Comparison of ENCODE assay signal across 8 mouse cellular contexts in the genomic region with DNA sequence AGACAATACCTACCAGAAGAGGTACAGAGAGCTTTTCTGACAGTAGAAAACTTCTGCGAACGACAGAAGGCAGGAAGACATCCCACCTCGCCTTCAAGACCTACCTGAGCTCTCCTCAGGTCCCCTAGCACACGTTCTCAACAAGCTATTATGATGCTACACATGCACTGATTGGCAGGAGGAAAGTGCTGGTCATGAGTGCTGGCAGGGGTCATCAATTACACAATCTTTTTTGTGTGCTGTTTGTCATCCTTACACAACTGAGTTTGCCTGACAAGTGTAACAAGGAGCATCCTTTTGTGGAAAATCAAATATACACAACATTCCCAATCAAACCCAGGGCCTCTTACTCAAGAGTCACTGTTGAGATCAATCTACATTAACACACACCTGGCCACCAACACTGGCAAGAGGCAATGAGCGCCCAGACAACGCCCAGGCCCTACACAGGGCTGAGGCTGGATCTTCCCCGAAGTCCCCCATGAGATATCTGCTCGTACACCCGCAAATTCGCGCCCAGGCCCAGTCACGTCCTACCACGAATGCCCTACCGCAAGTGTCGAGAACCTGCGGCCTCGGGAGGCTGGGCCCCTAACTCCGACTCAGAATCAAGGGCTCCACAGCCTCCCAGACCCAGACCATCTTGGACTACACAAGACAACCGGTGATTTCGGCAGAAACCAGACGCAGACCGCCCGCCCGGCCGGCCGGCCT. TPM values are rescaled to one million over a fixed set of nuclear protein-coding genes. Genes with fewer than 3 reads are reported as not detected.
DNase-seq lines count a peak whose midpoint lies in the region; ATAC-seq and TF ChIP-seq lines count a peak whose summit lies in the region.

No protein-coding gene starts in this region.

- no peak for DNase-seq in left cerebral cortex, adult 2 months (ENCODE audit: extremely low spot score in 1 of 2, low spot score in 2 of 2)
- no peak for DNase-seq in left cerebral cortex, adult 11 months (ENCODE audit: low spot score)
- no peak for DNase-seq in embryo, embryonic 10 days (ENCODE audit: low spot score)
- no peak for DNase-seq in right cerebral cortex, postnatal 36 days (ENCODE audit: low spot score in 2 of 2)
- DNase-seq in urinary bladder, postnatal 36 days (ENCODE audit: low spot score in 2 of 2): no peak

- no peaks in the 10 kb centered on the region for H3K36me3 ChIP-seq in hindbrain, embryonic 12.5 days
- peaks cover 6% of the 10 kb centered on the region for H3K36me3 ChIP-seq in megakaryocyte, embryonic 14.5 days (replicated peaks; ENCODE audit: low read length)

- TF ChIP-seq POLR2A in bone marrow macrophage, adult 2 months (IDR thresholded peaks at IDR 0.05; ENCODE audit: borderline replicate concordance, low read depth, low read length): no peak

- no peaks in the 10 kb centered on the region for H3K27me3 ChIP-seq in hindbrain, embryonic 12.5 days
- no peaks in the 10 kb centered on the region for H3K27me3 ChIP-seq in megakaryocyte, embryonic 14.5 days (replicated peaks)

- 7% methylated on average over 24 of the region's 26 CpGs for WGBS in hindbrain, embryonic 12.5 days

- no peak for TF ChIP-seq CTCF in left cerebral cortex, adult 2 months (IDR thresholded peaks at IDR 0.05)
- TF ChIP-seq CTCF in bone marrow macrophage, adult 2 months (IDR thresholded peaks at IDR 0.05; ENCODE audit: low read depth, low read length): no peak

- H3K4me3 ChIP-seq in left cerebral cortex, adult 2 months: peak overlapping the region; percentile 82
- peak overlapping the region; percentile 88 for H3K4me3 ChIP-seq in bone marrow macrophage, adult 2 months (ENCODE audit: insufficient read depth, low read length)
- H3K4me3 ChIP-seq in hindbrain, embryonic 12.5 days: peak overlapping the region; percentile 74
- H3K4me3 ChIP-seq in megakaryocyte, embryonic 14.5 days (replicated peaks): peak overlapping the region; percentile 96

- H3K4me1 ChIP-seq in bone marrow macrophage, adult 2 months (ENCODE audit: control insufficient read depth, insufficient read depth, low read length): peaks cover 62% of the 10 kb centered on the region
- H3K4me1 ChIP-seq in hindbrain, embryonic 12.5 days: peaks cover 31% of the 10 kb centered on the region
- peaks cover 91% of the 10 kb centered on the region for H3K4me1 ChIP-seq in megakaryocyte, embryonic 14.5 days

- peak; percentile 30 for ATAC-seq in hindbrain, embryonic 12.5 days (ENCODE audit: low FRiP score)

- intact Hi-C loops in left cerebral cortex, adult 2 months (cut with DNase I): no loop called here

- H3K9ac ChIP-seq in hindbrain, embryonic 12.5 days: peak overlapping the region; percentile 97

- H3K4me2 ChIP-seq in hindbrain, embryonic 12.5 days (replicated peaks): peak overlapping the region; percentile 95

- H3K9me3 ChIP-seq in hindbrain, embryonic 12.5 days (replicated peaks): no peaks in the 10 kb centered on the region
- H3K9me3 ChIP-seq in megakaryocyte, embryonic 14.5 days: no peaks in the 10 kb centered on the region

- H3K27ac ChIP-seq in left cerebral cortex, adult 2 months: peak overlapping the region; percentile 98
- H3K27ac ChIP-seq in bone marrow macrophage, adult 2 months (ENCODE audit: insufficient read depth, low read depth, low read length): peak overlapping the region; percentile 90
- peak overlapping the region; percentile 96 for H3K27ac ChIP-seq in hindbrain, embryonic 12.5 days

RNA-seq across cellular contexts. Expression of gene Dido1, which starts 8.6 kb away (rescaled TPM):
- total RNA-seq in left cerebral cortex, adult 2 months (2021): 10 to 100 TPM; 59.5 to 60.2 TPM
- 30.2 and 32.9 TPM in 2 replicates for polyA plus RNA-seq in bone marrow macrophage, adult 2 months (2012; ENCODE audit: insufficient read depth, insufficient read length, missing spikeins)
- polyA plus RNA-seq in hindbrain, embryonic 12.5 days (2016; fragmentation: Nextera tagmentation; extraction: Ambion mirVana): 37.2 and 42.1 TPM in 2 replicates
- 3.4 and 8.4 TPM in 2 replicates for polyA plus RNA-seq in megakaryocyte, embryonic 14.5 days (2012; ENCODE audit: insufficient read depth, low replicate concordance)

RNA-seq across cellular contexts. Expression of gene Gid8, which starts 8.7 kb away (rescaled TPM):
- 10 to 100 TPM; 62.9 to 65.5 TPM for total RNA-seq in left cerebral cortex, adult 2 months (2021)
- 52.9 and 53.5 TPM in 2 replicates for polyA plus RNA-seq in bone marrow macrophage, adult 2 months (2012; ENCODE audit: insufficient read depth, insufficient read length, missing spikeins)
- 54.8 and 57.3 TPM in 2 replicates for polyA plus RNA-seq in hindbrain, embryonic 12.5 days (2016; fragmentation: Nextera tagmentation; extraction: Ambion mirVana)
- 10.8 TPM in 1 of 2 replicates, not detected in the other for polyA plus RNA-seq in megakaryocyte, embryonic 14.5 days (2012; ENCODE audit: insufficient read depth, low replicate concordance)

RNA-seq across cellular contexts. Expression of gene Slc17a9, which starts 23.9 kb away (rescaled TPM):
- under 1 TPM in 1 of 2 experiments, not detected in 1; 0.57 TPM for total RNA-seq in left cerebral cortex, adult 2 months (2021)
- 6.4 and 6.7 TPM in 2 replicates for polyA plus RNA-seq in bone marrow macrophage, adult 2 months (2012; ENCODE audit: insufficient read depth, insufficient read length, missing spikeins)
- polyA plus RNA-seq in hindbrain, embryonic 12.5 days (2016; fragmentation: Nextera tagmentation; extraction: Ambion mirVana): 0.53 and 0.80 TPM in 2 replicates
- 3.5 and 6.1 TPM in 2 replicates for polyA plus RNA-seq in megakaryocyte, embryonic 14.5 days (2012; ENCODE audit: insufficient read depth, low replicate concordance)

RNA-seq across cellular contexts. Expression of gene Tcfl5, which starts 58.7 kb away (rescaled TPM):
- 1 to 10 TPM in 1 of 2 experiments, under 1 TPM in 1; 0.86 to 1.3 TPM for total RNA-seq in left cerebral cortex, adult 2 months (2021)
- not detected in 2 replicates for polyA plus RNA-seq in bone marrow macrophage, adult 2 months (2012; ENCODE audit: insufficient read depth, insufficient read length, missing spikeins)
- polyA plus RNA-seq in hindbrain, embryonic 12.5 days (2016; fragmentation: Nextera tagmentation; extraction: Ambion mirVana): 0.30 and 0.44 TPM in 2 replicates
- 0.44 TPM in 1 of 2 replicates, not detected in the other for polyA plus RNA-seq in megakaryocyte, embryonic 14.5 days (2012; ENCODE audit: insufficient read depth, low replicate concordance)
